Mouse (Mus musculus) A20 (cell line): ENCODE results near the gene Smpd3.

Source experiments
- DNase-seq: peaks from one replicate; pipeline ENCODE4 v3.0.0-alpha.2; 2011; ENCODE audit warnings: low read depth, low spot score

The Smpd3 gene

DNA sequence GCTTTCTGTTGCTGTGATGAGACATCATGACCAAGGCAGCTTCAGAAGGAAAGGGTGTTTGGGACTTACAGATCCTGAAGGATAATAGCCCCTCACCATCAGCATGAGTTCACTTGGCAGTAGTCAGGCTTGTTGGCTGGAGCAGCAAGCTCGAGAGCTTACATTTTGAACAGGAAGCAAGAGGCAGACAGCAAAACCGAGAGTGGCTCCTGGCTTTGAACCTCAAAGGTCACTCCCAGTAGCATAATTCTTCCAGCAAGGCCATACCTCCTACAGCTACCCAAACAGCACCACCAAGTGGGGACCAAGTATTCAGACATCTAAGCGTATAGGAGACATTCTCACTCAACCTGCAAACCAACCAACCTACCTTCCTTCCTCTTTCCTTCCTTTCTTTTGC, 105.0 kb downstream of the Smpd3 start:
- peak; percentile 47 for DNase-seq

GRCm38 (mm10) chr8:106231536-106231935, 106.3 kb downstream of the Smpd3 start:
- DNase-seq: no peak

DNA sequence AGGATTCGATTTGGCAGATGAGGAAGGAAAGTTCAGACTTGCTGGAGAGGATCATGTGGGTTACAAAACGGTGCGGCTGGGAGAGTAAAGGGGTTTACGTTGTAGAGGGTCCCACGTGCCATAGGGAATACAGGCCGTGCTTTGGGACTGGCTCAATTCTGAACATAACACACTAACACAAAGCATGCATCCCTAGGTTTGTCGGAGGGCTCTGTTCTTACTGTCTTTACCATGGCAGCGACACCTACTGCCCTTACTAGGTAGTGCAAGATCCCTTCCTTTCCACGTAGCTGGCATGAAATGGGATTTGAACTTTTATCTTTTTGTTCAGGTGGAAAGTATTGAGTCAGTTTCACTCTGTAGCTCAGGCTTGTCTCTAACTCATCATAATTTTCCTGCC, 111.2 kb downstream of the Smpd3 start:
- peak; percentile 43 for DNase-seq

DNA sequence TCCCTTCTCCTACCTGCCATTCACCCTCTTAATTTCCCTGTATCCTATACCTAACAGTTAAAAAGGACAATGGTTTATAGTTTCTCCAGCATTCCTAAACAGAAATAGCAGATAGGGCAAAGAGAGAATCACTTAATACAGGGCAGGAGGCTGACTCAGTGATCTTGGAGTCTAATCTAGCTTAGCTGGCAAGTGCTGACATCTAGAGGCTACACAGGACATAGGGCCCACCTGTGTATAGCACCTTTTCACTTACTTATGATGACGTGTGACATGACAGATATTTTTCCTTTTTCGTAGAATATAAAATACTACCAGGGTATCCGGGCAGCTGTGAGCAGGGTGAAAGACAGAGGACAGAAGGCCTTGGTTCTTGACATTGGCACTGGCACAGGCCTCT, 118.2 kb downstream of the Smpd3 start:
- peak; percentile 19 for DNase-seq

GRCm38 (mm10) chr8:106213959-106214358, 123.8 kb downstream of the Smpd3 start:
- no peak for DNase-seq

DNA sequence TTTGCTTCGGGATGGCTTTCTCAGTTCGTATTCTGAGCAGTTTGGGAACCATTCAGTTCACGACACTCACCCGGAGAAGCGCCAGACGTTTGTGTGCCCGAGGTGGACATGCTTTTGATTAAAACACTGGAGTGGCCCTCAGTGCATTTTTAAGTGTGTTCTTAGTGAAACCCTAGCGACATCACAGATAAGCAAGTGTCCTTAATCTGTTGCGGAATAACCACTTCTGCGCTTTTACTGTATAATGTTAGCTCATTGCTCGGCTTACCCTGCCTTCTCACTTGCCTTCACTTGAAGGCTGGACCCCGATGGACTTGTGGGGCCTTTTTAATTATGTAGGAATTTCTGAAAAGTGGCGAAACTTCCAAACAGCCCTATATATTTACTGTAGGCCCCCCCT, 126.4 kb downstream of the Smpd3 start:
- peak; percentile 65 for DNase-seq

- DNase-seq: peak; percentile 94
These were observed 126.9 kb downstream of the Smpd3 start, which contains the start of the genes Slc7a6os and Prmt7 for GRCm38 (mm10) chr8:106210821-106211345. Gene Slc7a6os (minus strand): TSS chr8:106210935. Gene Prmt7 (plus strand): TSS chr8:106210936.

- peak; percentile 67 for DNase-seq
These were observed 127.6 kb downstream of the Smpd3 start for GRCm38 (mm10) chr8:106210035-106210731.
